Mouse (Mus musculus): ENCODE measurements around the gene Hoxa9. TPM values are rescaled to one million over a fixed set of nuclear protein-coding genes. Genes with fewer than 3 reads are reported as not detected.
A peak's percentile ranks its signal among the peaks of the same experiment; 100 is the strongest.

Hoxa9 gene
- polyA plus RNA-seq, 1 experiment, result not detected

GRCm38 (mm10) chr6:52246403-52246803 is 15.5 kb upstream of the Hoxa9 start:
- TF ChIP-seq POLR2A (IDR thresholded peaks at IDR 0.05; ENCODE audit: borderline replicate concordance, extremely low read depth, low read depth, low read length), result no peak
- no peak for TF ChIP-seq CTCF (IDR thresholded peaks at IDR 0.05; ENCODE audit: insufficient read depth, low read length)
- Histone ChIP-seq H3K4me3 (replicated peaks; ENCODE audit: extremely low read depth, low read depth, low read length) (no peak overlapping the region), H3K4me1 (ENCODE audit: control insufficient read depth, insufficient read depth, low read length) (peaks cover 2% of the 10 kb centered on the region)
- no peak for DNase-seq
- WGBS, result 2% methylated on average over 26 of the region's 26 CpGs

GRCm38 (mm10) chr6:52245757-52246142 is 14.9 kb upstream of the Hoxa9 start, which contains the start of gene Hoxa11:
Gene Hoxa11, minus strand, starts transcription at chr6:52245810.
- TF ChIP-seq CTCF (IDR thresholded peaks at IDR 0.05; ENCODE audit: insufficient read depth, low read length) (no peak), POLR2A (IDR thresholded peaks at IDR 0.05; ENCODE audit: borderline replicate concordance, extremely low read depth, low read depth, low read length) (no peak)
- 4% methylated on average over 20 of the region's 20 CpGs for WGBS
- DNase-seq, result no peak
- H3K4me3 ChIP-seq (replicated peaks; ENCODE audit: extremely low read depth, low read depth, low read length), result no peak within 1 kb of the TSS
- H3K4me1 ChIP-seq (ENCODE audit: control insufficient read depth, insufficient read depth, low read length), result peaks cover 2% of the 10 kb centered on the region

- WGBS, result 4% methylated on average over 71 of the region's 71 CpGs
- DNase-seq, result no peak
- no peak overlapping the region for H3K4me3 ChIP-seq (replicated peaks; ENCODE audit: extremely low read depth, low read depth, low read length)
- H3K4me1 ChIP-seq (ENCODE audit: control insufficient read depth, insufficient read depth, low read length), result peaks cover 2% of the 10 kb centered on the region
- no peak for TF ChIP-seq POLR2A (IDR thresholded peaks at IDR 0.05; ENCODE audit: borderline replicate concordance, extremely low read depth, low read depth, low read length)
- TF ChIP-seq CTCF (IDR thresholded peaks at IDR 0.05; ENCODE audit: insufficient read depth, low read length), result no peak
Measured at GRCm38 (mm10) chr6:52245040-52245756, 14.3 kb upstream of the Hoxa9 start.

- TF ChIP-seq POLR2A (IDR thresholded peaks at IDR 0.05; ENCODE audit: borderline replicate concordance, extremely low read depth, low read depth, low read length) (no peak), CTCF (IDR thresholded peaks at IDR 0.05; ENCODE audit: insufficient read depth, low read length) (no peak)
- Histone ChIP-seq H3K4me1 (ENCODE audit: control insufficient read depth, insufficient read depth, low read length) (peaks cover 2% of the 10 kb centered on the region), H3K4me3 (replicated peaks; ENCODE audit: extremely low read depth, low read depth, low read length) (no peak overlapping the region)
- WGBS, result 8% methylated on average over 23 of the region's 23 CpGs
- no peak for DNase-seq
Measured at GRCm38 (mm10) chr6:52244471-52245039, 13.7 kb upstream of the Hoxa9 start.

GRCm38 (mm10) chr6:52243681-52244121 is 12.8 kb upstream of the Hoxa9 start:
- WGBS, result 14% methylated on average over 12 of the region's 12 CpGs

GRCm38 (mm10) chr6:52242801-52243332 is 12.0 kb upstream of the Hoxa9 start:
- no peak for DNase-seq
- Histone ChIP-seq H3K4me1 (ENCODE audit: control insufficient read depth, insufficient read depth, low read length) (peaks cover 2% of the 10 kb centered on the region), H3K4me3 (replicated peaks; ENCODE audit: extremely low read depth, low read depth, low read length) (no peak overlapping the region)
- TF ChIP-seq CTCF (IDR thresholded peaks at IDR 0.05; ENCODE audit: insufficient read depth, low read length), result no peak
- no peak for TF ChIP-seq POLR2A (IDR thresholded peaks at IDR 0.05; ENCODE audit: borderline replicate concordance, extremely low read depth, low read depth, low read length)
- WGBS, result 11% methylated on average over 4 of the region's 4 CpGs

More at GRCm38 (mm10) chr6:52243681-52244121, 12.8 kb upstream of the Hoxa9 start:
- no peak overlapping the region for H3K4me3 ChIP-seq (replicated peaks; ENCODE audit: extremely low read depth, low read depth, low read length)
- no peak for TF ChIP-seq POLR2A (IDR thresholded peaks at IDR 0.05; ENCODE audit: borderline replicate concordance, extremely low read depth, low read depth, low read length)
- TF ChIP-seq CTCF (IDR thresholded peaks at IDR 0.05; ENCODE audit: insufficient read depth, low read length), result no peak
- DNase-seq, result no peak
- peaks cover 2% of the 10 kb centered on the region for H3K4me1 ChIP-seq (ENCODE audit: control insufficient read depth, insufficient read depth, low read length)

GRCm38 (mm10) chr6:52241001-52241621 is 10.2 kb upstream of the Hoxa9 start:
- DNase-seq, result no peak
- TF ChIP-seq CTCF (IDR thresholded peaks at IDR 0.05; ENCODE audit: insufficient read depth, low read length) (no peak), POLR2A (IDR thresholded peaks at IDR 0.05; ENCODE audit: borderline replicate concordance, extremely low read depth, low read depth, low read length) (no peak)
- Histone ChIP-seq H3K4me3 (replicated peaks; ENCODE audit: extremely low read depth, low read depth, low read length) (no peak overlapping the region), H3K4me1 (ENCODE audit: control insufficient read depth, insufficient read depth, low read length) (no peaks in the 10 kb centered on the region; the same call in 1 of the 2 replicates)
- WGBS, result 11% methylated on average over 9 of the region's 9 CpGs

- TF ChIP-seq CTCF (IDR thresholded peaks at IDR 0.05; ENCODE audit: insufficient read depth, low read length), result peak; percentile 61
- TF ChIP-seq POLR2A (IDR thresholded peaks at IDR 0.05; ENCODE audit: borderline replicate concordance, extremely low read depth, low read depth, low read length), result no peak
- no peak within 1 kb of the TSS for H3K4me3 ChIP-seq (replicated peaks; ENCODE audit: extremely low read depth, low read depth, low read length)
- no peaks in the 10 kb centered on the region for H3K4me1 ChIP-seq (ENCODE audit: control insufficient read depth, insufficient read depth, low read length)
- DNase-seq, result no peak
- WGBS, result 6% methylated on average over 35 of the region's 35 CpGs
Measured at GRCm38 (mm10) chr6:52240389-52241000, 9.6 kb upstream of the Hoxa9 start, which contains the start of gene Hoxa10. Gene Hoxa10, minus strand, starts transcription at chr6:52240854.

Data from lung, adult 2 months (tissue).